Mouse (Mus musculus) heart, postnatal 0 days (tissue): ENCODE results near the gene Slc10a7. TPM values are rescaled to one million over a fixed set of nuclear protein-coding genes. Genes with fewer than 3 reads are reported as not detected.
"Not testable (repeated sequence)": the region's sequence is repeated elsewhere in the genome, so short reads cannot be mapped to it uniquely, and the experiment has no call there.

Source experiments
- ATAC-seq: fragments of 200-750 bp; cut with Nextera tagmentation; 2 replicates; pipeline ENCODE4 v1.8.0; 2017; ENCODE audit warnings: low read depth, moderate number of reproducible peaks, moderate library complexity; ENCODE audit not compliant: insufficient read depth
- DNase-seq: peaks from one replicate; pipeline ENCODE4 v3.0.0-alpha.2; 2016; ENCODE audit warnings: low spot score
- H3K27ac ChIP-seq: fragments of 300-500 bp; sonication (generic); 2 replicates; pipeline ENCODE4 v1.5.1; 2014; ENCODE audit warnings: low read depth, mild to moderate bottlenecking
- H3K27me3 ChIP-seq: fragments of 300-500 bp; sonication (generic); 2 replicates; pipeline ENCODE4 v1.6.1; 2014; ENCODE audit warnings: low read length, mixed read lengths; ENCODE audit not compliant: control insufficient read depth, insufficient read depth
- H3K36me3 ChIP-seq: fragments of 300-500 bp; sonication (generic); replicated peaks from 2 replicates; pipeline ENCODE4 v1.6.1; 2014; ENCODE audit warnings: low read length, mixed read lengths; ENCODE audit not compliant: control insufficient read depth, insufficient read depth
- H3K4me1 ChIP-seq: fragments of 300-500 bp; sonication (generic); 2 replicates; pipeline ENCODE4 v1.6.1; 2014; ENCODE audit warnings: antibody characterized with exemption; ENCODE audit not compliant: control insufficient read depth, insufficient read depth
- H3K4me2 ChIP-seq: fragments of 300-500 bp; sonication (generic); 2 replicates; pipeline ENCODE4 v1.6.1; 2014; ENCODE audit warnings: low read depth, mild to moderate bottlenecking, low read length, moderate library complexity
- H3K4me3 ChIP-seq: fragments of 300-500 bp; sonication (generic); 2 replicates; pipeline ENCODE4 v1.5.1; 2014; ENCODE audit warnings: low read depth, low read length
- H3K9ac ChIP-seq: fragments of 300-500 bp; sonication (generic); replicated peaks from 2 replicates; pipeline ENCODE4 v1.6.1; 2014; ENCODE audit warnings: low read depth, low read length, mixed read lengths
- H3K9me3 ChIP-seq: fragments of 300-500 bp; sonication (generic); replicated peaks from 2 replicates; pipeline ENCODE4 v1.6.1; 2016; ENCODE audit warnings: low read length; ENCODE audit not compliant: control insufficient read depth
- CTCF ChIP-seq: IDR thresholded peaks from 2 replicates; pipeline ENCODE4 v1.5.1; 2016; ENCODE audit warnings: antibody characterized with exemption, control low read depth, low read depth
- EP300 ChIP-seq: IDR thresholded peaks from 2 replicates; pipeline ENCODE4 v1.6.1; 2016; ENCODE audit warnings: antibody characterized with exemption, low read depth
- WGBS: fragments of 180-500 bp; shearing (Covaris S2); extraction: QIAGEN DNeasy Blood & Tissue Kit; methylation state at CpG from one replicate; pipeline ENCODE4 v1.1.7; 2014; 5-methylcytosine and 5-hydroxymethylcytosine counted together
- polyA plus RNA-seq: library from polyadenylated mRNA; unstranded; fragments of >200 nt; fragmentation: Nextera tagmentation; extraction: Ambion mirVana; gene quantifications from 2 replicates; pipeline ENCODE4 v1.2.1, GENCODE M21; 2015
- total RNA-seq: library from RNA; depleted of rRNA; stranded (reverse); fragments of >200 nt; gene quantifications from 2 replicates; pipeline ENCODE4 v1.2.3, GENCODE M21; 2014; ENCODE audit warnings: low replicate concordance

The Slc10a7 gene
- total and polyA plus RNA-seq, 2 experiments from 2014 or later: 5.3 to 11.8 TPM

GRCm38 (mm10) chr8:78536716-78537115 lies 27.6 kb downstream of the Slc10a7 start:
- Histone ChIP-seq H3K9me3 (no peaks in the 10 kb centered on the region), H3K9ac (no peak overlapping the region), H3K27ac (no peak overlapping the region), H3K36me3 (peaks cover 17% of the 10 kb centered on the region), H3K4me1 (0 out of 2 replicates have a peak, but pooled peaks cover 3% of the 10 kb centered on the region), H3K27me3 (no peaks in the 10 kb centered on the region), H3K4me2 (no peak overlapping the region), H3K4me3 (no peak overlapping the region)
- TF ChIP-seq EP300 (no peak), CTCF (no peak)
- no peak for ATAC-seq
- DNase-seq: no peak
- WGBS: 84% methylated on average over 5 of the region's 5 CpGs

DNA sequence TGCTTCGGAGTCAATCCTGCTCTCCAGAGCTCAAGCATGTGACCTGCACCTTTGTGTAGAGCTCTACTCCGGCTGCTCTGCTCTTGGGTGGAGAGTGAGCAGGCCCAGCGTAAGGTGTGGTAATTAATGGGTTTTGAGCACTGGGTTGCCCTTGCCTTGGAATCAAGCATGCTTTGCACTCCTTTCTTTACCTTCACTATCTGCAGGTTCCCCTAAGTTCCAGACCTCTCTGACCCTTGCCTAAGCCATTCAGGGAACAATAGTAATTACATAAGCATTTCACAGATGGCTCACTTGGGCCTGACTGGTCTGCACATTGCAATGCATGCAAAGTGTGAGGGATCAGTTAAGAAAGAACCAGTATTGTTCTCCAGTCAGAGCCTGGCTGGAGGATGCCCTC lies 28.6 kb downstream of the Slc10a7 start:
- Histone ChIP-seq H3K36me3 (peaks cover 13% of the 10 kb centered on the region), H3K9ac (no peak overlapping the region), H3K4me1 (0 out of 2 replicates have a peak, but pooled peaks cover 3% of the 10 kb centered on the region), H3K27ac (no peak overlapping the region), H3K4me2 (no peak overlapping the region), H3K9me3 (no peaks in the 10 kb centered on the region), H3K4me3 (no peak overlapping the region), H3K27me3 (no peaks in the 10 kb centered on the region)
- TF ChIP-seq EP300 (no peak), CTCF (no peak)
- DNase-seq (no peak), ATAC-seq (no peak)
- 85% methylated on average over 3 of the region's 3 CpGs for WGBS

DNA sequence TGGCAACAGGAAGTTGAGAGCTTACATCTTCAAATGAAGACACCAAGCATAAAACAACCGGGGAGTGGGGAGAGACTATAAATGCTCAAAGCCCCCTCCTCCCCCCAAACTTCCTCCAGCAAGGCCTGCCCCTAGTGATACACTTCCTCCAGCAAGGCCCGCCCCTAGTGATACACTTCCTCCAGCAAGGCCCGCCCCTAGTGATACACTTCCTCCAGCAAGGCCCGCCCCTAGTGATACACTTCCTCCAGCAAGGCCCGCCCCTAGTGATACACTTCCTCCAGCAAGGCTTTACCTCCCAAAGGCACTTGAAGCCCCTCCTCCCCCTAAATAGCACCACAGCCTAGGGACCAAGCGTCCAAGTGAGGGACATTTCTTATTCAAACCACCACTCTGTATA lies 33.5 kb downstream of the Slc10a7 start:
- not testable (repeated sequence) for H3K9me3 ChIP-seq, DNase-seq
- 93% methylated on average over 5 of the region's 6 CpGs for WGBS

DNA sequence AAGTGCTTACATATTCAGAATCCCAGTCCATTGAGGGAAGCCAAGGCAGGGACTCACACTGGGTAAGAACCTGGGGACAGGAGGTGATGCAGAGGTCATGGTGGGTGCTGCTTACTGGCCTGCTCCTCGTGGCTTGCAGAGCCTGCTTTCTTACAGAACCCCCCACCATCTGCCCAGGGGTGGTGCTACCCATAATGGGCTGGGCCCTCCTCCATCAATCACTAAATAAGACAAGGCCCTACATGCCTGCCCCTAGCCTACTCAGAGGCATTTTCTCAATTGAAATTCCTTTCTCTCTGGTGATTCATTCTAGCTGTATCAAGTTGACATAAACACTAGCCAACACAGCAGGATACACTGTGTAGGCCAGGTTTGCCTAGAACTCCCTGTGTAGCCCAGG lies 34.5 kb downstream of the Slc10a7 start:
- DNase-seq (no peak), ATAC-seq (no peak)
- Histone ChIP-seq H3K27ac (no peak overlapping the region), H3K4me2 (no peak overlapping the region), H3K9me3 (no peaks in the 10 kb centered on the region), H3K36me3 (peaks cover 13% of the 10 kb centered on the region), H3K9ac (no peak overlapping the region), H3K4me1 (0 out of 2 replicates have a peak, but pooled peaks cover 3% of the 10 kb centered on the region), H3K27me3 (no peaks in the 10 kb centered on the region), H3K4me3 (no peak overlapping the region)
- 53% methylated on average over 1 of the region's 1 CpGs for WGBS
- no peak for TF ChIP-seq EP300
- TF ChIP-seq CTCF: no peak

More for the DNA sequence above, 33.5 kb downstream of the Slc10a7 start:
- not testable (repeated sequence) for H3K4me1 ChIP-seq, H3K27me3 ChIP-seq, H3K27ac ChIP-seq, ATAC-seq, H3K4me2 ChIP-seq, H3K9ac ChIP-seq, H3K4me3 ChIP-seq
- peaks cover 15% of the 10 kb centered on the region for H3K36me3 ChIP-seq

DNA sequence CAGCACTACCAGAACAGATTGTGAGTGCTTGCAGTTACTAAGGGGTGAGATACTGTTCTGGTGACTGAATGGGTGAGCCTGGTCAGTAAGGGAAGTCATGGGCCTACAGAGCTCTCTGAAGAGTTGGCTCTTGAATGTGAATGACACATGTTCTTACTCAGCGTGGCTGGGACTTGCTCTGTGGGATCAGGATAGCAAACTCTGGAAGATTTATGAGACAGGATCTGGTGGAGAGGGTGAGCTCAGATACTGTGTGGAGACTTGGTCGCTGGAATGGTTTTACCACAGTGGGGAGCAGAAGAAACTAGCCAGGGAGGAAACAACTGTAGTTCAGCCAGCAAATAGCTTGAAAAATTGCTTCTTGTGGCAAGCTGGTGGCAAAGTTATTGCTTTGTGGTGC lies 35.4 kb downstream of the Slc10a7 start:
- no peak for ATAC-seq
- Histone ChIP-seq H3K9ac (no peak overlapping the region), H3K27ac (no peak overlapping the region), H3K27me3 (no peaks in the 10 kb centered on the region), H3K4me3 (no peak overlapping the region), H3K4me2 (no peak overlapping the region), H3K36me3 (peaks cover 13% of the 10 kb centered on the region), H3K9me3 (no peaks in the 10 kb centered on the region), H3K4me1 (0 out of 2 replicates have a peak, but pooled peaks cover 5% of the 10 kb centered on the region)
- DNase-seq: no peak
- TF ChIP-seq CTCF (no peak), EP300 (no peak)
- 73% methylated on average over 2 of the region's 2 CpGs for WGBS

GRCm38 (mm10) chr8:78545153-78545817 lies 36.1 kb downstream of the Slc10a7 start:
- not testable (repeated sequence) for H3K9ac ChIP-seq, H3K4me1 ChIP-seq, H3K4me3 ChIP-seq, H3K4me2 ChIP-seq, H3K9me3 ChIP-seq, ATAC-seq, H3K27ac ChIP-seq, DNase-seq, H3K27me3 ChIP-seq, H3K36me3 ChIP-seq
- WGBS: 43% methylated on average over 6 of the region's 14 CpGs
